Mouse (Mus musculus): ENCODE results near the gene Cd80. TPM values are rescaled to one million over a fixed set of nuclear protein-coding genes. Genes with fewer than 3 reads are reported as not detected.
A peak's percentile ranks its signal among the peaks of the same experiment; 100 is the strongest.

Cd80 gene
- polyA plus RNA-seq, 1 experiment, result 0.19 TPM

DNA sequence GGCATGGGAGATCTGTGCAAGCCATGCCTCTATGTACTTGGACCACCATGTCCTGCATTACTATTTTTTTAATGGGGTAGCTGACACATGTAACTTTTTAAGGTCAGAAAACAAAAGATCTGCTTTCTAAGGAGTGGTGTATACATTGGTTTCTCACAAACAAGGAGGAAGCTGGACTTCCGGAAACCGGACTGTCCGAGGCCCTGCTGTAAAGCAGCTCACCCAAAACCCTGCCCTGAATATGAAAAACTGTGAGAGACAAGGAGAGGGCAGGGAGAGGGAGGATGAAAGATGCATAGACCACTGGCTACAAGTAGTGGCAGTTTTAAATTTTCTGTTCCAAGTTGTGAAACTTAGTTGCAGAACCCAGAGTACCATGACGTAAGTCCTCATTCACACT, 4.6 kb downstream of the Cd80 start:
- no peak for TF ChIP-seq GATA1 (IDR thresholded peaks at IDR 0.05; ENCODE audit: low read length)

DNA sequence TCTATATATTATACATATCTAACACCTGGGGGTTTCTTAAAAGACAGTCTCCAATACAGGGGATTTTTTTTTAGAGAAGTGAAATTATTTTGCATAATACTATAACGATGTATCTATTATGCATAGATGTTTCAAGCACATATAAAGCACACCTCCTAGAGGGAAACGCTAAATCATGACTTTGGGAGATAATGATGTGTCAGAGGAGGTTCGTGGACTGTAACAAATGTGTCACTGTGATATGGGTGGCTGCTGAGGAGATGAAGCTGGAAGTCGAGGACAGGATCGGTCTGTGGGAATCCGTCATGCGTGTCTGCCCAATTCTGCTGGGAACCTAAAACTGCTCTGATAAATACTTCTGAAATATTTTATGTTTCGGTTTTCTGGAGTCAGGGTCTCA, 6.4 kb downstream of the Cd80 start:
- no peak for TF ChIP-seq GATA1 (IDR thresholded peaks at IDR 0.05; ENCODE audit: low read length)

DNA sequence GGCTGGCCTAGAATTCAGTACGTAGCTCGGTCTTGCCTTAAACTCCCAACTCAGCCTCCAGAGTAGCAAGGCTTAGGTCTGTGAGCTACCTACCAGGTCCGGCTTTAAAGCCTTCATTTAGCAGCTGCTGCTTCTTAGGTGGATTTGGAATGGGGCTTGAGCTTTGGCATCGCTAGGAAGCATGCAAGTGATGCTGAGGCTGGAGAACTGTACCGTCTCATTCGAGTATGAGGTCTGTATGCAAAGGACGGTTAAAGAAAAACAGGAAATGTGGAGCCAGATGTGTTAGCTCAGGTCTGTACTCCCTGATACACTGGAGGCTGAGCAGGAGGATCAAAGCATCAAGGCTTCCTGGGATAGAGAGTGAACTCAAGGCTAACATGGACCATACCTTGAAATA, 6.8 kb downstream of the Cd80 start:
- TF ChIP-seq GATA1 (IDR thresholded peaks at IDR 0.05; ENCODE audit: low read length), result no peak

DNA sequence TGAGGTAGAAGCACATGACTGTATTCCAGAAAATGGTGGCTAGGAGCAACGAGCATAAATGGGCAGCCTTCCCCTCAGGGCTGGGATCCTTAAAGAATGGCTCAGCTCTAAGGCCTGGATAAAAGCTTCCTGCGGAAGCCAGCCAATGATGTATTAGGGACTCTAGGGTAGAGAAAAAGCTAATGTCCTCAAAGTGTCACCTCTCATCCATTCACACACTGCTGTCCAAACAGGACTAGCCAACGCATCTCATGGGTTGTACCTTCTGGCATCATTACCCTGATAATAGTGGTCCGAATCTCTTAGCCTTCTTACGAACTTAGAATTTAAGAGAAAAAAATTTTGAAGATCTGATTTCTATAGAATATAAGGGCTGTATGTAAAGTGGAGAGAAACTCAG, 7.9 kb downstream of the Cd80 start:
- no peak for TF ChIP-seq GATA1 (IDR thresholded peaks at IDR 0.05; ENCODE audit: low read length)

DNA sequence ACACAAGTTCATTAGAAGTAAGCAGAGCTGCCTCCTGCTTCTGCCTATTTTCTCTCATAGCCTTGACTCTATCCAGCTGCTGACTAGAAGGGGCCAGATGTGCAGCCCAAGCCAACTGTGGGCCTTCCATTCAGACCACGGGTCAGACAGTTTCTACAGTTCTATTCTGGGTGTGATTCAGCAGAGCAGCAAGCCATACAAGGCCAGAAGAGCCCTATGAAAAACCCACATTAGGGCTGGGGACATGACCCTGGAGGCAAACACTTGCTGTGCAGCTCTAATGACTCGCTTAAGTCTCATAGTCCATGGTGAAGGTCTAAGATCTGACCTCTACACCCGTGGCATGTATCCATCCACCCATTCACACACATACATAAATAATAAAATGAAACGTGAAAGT, 10.7 kb downstream of the Cd80 start:
- no peak for TF ChIP-seq GATA1 (IDR thresholded peaks at IDR 0.05; ENCODE audit: low read length)

DNA sequence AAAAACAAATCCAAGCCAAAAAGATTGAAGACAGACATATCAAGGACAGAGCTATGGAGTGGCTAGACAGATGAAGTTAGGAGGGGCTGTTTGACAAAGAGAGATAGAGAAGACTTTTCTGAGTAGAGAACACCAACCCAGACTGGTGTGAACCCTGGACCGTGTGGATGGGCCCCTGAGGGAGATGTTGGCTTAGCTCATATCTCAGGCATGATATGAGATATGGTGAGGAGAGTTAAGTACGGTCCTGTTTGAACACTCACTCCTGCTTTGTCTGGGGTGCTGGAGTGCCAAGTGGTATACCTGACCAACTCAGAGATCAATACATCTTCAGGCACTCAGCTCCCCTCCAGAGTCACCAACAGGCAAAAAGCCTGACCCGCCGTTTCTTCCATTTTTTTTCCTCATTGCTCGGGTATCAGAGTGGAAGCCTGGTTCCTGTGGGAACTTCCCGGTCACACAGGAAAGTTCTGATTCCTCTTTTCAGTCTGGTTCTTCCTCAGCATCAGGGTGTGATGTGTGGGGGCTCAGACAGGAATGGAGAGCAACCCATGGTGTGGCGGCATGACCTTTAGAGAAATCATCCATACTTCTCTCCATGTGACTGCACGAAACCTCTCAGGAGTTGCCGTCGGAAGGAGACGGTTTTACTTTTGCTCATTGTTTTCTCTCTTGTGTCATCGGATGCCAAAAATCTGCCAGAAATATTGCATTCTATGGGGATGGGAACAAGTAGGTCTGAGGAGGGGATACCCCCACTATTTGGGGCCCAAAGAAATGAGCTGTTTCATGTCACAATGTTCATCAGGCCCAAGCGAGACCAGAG, 11.9 kb downstream of the Cd80 start:
- TF ChIP-seq GATA1 (IDR thresholded peaks at IDR 0.05; ENCODE audit: low read length), result no peak

DNA sequence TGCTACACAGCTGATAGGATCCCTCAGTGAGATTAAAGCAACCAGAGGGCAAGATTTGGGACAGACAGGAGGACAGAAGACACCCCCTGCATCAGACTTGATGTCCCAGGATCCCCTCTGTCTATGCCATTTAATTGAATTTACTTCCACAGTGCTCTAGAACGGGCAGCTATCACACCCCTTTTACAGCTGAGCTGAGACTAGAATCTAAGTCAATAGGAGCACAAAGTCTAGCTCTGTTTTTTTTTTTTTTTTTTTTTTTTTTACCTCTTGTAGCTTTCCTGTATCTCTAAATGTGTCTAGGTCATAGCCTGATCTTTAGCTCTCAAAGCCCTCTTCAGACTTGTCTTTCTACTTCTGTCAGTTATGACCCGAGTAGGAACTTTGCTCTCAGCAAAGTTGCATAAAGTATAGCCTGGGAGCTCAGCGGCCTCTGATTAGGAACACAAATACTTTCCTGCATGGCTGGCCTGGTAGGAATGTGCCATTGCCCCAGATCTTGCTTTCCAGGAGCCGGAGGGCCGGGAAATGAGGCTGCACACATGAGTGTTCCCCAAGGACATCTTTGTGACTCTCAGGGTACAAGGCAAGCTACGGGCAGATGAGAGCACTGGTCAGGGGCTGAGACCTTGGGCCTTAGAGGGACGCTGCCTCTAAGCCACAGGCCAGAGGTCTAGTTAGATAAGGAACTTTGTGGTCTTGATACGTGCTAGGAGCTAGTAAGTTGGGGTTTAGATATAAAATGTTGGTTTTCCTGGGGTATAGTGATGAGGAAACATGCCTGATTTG, 12.8 kb downstream of the Cd80 start:
- TF ChIP-seq GATA1 (IDR thresholded peaks at IDR 0.05; ENCODE audit: low read length), result peak; percentile 27

DNA sequence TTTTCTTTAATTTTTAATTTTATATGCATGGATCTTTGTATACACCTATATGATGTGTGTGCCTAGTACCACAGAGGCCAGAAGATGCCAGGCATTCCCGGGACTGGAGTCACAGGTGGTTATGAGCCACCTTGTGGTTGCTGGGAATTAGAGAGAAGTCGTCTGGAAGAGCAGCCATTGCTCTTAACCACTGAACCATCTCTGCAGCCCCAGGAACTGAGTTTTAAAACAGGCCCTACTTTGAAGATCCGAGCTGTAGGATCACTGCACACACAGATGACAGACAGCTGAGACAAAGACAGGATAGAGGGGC, 13.3 kb downstream of the Cd80 start:
- TF ChIP-seq GATA1 (IDR thresholded peaks at IDR 0.05; ENCODE audit: low read length), result no peak

DNA sequence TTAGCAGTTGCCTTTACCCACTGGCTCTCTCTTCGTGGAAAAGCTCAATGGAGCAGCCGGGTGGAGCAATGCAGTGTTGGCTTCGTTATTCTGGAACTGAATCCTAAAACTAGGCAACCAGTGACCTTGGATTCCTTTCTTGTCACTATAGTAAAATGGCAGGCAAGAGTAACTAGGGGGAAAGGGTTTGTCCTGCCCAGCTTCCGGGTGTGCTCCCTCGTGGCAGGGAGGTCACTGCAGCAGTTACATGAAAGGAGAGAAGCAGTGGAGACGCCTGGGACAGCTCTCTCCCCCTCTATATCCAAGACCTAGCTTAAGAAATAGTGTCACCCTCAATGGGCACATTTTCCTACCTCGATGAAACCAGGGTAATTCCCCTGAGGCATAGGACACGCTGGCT, 14.1 kb downstream of the Cd80 start:
- TF ChIP-seq GATA1 (IDR thresholded peaks at IDR 0.05; ENCODE audit: low read length), result no peak

DNA sequence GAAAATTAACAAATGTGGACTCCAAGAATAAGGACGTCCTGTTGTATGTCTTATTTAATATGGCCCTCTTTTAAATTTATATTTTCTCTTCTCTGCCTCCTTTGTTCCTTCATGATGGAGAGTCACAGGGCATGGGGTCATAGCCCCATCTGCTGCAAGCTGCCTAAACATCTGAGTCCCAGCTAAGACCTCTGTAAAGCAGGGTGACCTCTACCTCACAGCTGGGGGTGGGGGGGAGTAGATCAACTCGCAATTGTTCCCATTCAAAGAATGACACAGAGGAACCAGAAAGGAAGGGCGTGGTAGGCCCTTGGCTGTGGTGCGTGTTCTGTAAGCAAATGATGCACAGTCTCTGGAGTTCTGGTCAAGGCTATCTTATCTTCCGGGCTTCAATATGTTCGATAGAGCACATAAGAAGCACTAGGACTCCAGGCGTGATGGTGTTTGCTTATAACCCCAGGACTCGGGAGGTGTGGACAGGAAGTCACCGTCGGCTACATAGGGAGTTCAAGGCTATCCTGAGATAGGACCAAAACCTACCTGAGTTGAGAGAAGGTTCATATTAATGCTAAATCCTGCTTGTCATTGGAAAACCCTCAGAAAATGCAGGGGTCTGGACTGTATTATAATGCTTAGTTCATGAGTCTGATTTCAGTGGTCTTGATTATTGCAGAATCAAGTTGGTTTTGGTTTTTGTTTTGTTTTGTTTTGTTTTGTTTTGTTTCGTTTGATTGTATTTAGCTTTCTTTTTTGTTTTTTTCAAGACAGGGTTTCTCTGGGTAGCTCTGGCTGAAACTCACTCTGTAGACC, 16.5 kb downstream of the Cd80 start:
- TF ChIP-seq GATA1 (IDR thresholded peaks at IDR 0.05; ENCODE audit: low read length), result no peak

DNA sequence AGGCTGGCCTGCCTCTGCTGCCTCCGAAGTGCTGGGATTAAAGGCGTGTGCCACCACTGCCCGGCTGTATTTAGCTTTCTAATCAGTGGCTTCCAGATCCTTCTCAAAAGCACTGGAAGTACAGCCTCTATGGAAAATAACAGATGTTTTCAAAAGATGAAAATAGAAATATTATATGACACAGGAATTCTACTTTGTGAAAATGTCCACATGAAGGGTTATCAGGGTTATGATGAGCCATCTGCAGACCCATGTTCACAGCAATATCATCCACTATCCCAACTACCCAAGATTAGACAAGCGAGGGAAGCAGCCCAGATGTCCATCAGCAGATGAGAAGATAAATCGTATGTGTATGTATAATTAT, 17.1 kb downstream of the Cd80 start:
- TF ChIP-seq GATA1 (IDR thresholded peaks at IDR 0.05; ENCODE audit: low read length), result peak; percentile 63

DNA sequence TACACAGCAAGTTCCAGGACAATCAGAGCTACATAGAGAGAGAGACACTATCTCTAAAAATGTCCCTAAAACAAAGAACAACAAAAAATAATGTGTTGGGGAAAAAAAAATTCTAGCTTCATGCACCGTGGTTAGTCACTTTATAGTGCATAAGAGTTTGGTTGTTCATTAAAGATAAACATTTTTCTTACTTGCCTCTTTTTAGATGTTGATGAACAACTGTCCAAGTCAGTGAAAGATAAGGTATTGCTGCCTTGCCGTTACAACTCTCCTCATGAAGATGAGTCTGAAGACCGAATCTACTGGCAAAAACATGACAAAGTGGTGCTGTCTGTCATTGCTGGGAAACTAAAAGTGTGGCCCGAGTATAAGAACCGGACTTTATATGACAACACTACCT, 18.3 kb downstream of the Cd80 start:
- TF ChIP-seq GATA1 (IDR thresholded peaks at IDR 0.05; ENCODE audit: low read length), result no peak

DNA sequence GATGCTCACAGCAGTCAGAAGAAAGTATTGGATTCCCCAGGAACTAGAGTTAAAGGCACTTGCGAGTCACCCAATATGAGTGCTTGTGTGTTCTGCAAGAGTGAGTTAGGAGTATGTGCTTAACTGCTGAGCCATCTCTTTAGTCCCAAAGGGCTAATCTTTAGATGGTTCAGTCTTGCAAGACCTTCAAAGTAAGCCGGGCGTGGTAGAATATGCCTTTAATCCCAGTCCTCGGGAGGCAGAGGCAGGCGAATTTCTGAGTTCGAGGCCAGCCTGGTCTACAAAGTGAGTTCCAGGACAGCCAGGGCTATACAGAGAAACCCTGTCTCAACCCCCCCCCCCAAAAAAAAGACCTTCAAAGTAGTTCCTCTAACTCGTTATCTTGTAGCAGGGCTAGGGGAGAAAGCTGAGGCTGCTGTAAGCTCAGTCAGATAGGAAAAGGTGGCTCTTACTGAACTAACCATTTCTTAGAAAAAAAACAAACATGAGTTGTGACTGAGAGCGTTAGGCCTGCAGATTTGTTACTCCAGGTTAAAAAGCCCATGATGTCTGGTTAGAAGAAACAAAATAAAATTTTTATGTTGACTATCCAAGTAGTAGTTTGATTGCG, 19.4 kb downstream of the Cd80 start:
- no peak for TF ChIP-seq GATA1 (IDR thresholded peaks at IDR 0.05; ENCODE audit: low read length)

DNA sequence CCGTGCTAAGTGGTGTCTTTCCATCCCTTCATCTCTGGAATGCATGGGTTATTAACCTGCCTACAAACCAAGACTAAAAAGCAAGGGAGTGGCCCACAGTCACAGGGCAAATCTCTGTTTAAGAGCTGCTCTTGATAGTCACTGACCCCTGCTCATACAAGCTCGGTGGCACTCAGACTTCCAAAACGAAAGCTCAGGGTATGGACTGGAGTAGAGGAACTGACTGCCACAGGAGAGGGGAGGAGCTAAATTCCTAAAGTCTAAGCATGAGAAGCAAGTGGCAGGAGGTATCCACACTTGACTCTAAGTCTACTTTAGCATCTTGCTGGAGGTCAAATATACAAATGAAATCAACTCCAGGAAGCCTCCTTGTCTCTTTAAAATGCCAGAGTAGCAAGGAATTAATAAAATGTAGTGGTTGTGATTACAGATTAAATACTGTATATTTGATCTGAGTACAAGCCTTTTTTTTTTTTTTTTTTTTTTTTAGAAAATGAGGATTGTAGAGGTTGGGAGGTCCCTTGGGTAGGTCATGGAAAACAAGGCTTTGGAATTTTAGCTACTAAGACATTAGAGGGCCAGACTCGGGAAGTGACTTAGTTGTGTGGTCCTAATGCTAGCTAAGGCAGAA, 20.4 kb downstream of the Cd80 start:
- TF ChIP-seq GATA1 (IDR thresholded peaks at IDR 0.05; ENCODE audit: low read length), result no peak
